Mouse (Mus musculus) hindbrain, embryonic 16.5 days (tissue): ENCODE data around the gene Dnajc24. TPM values are rescaled to one million over a fixed set of nuclear protein-coding genes. Genes with fewer than 3 reads are reported as not detected.

Experiments
- ATAC-seq: fragments of 200-750 bp; cut with Nextera tagmentation; 2 replicates; pipeline ENCODE4 v1.8.0; 2017; ENCODE audit warnings: moderate TSS enrichment, moderate library complexity
- H3K27ac ChIP-seq: fragments of 300-500 bp; sonication (generic); 2 replicates; pipeline ENCODE4 v1.5.1; 2014; ENCODE audit warnings: low read depth, mild to moderate bottlenecking, control low read depth, low read length, moderate library complexity
- H3K27me3 ChIP-seq: fragments of 300-500 bp; sonication (generic); replicated peaks from 2 replicates; pipeline ENCODE4 v1.6.1; 2014; ENCODE audit warnings: low read length; ENCODE audit not compliant: control insufficient read depth, insufficient read depth
- H3K36me3 ChIP-seq: fragments of 300-500 bp; sonication (generic); 2 replicates; pipeline ENCODE4 v1.6.1; 2014; ENCODE audit warnings: mild to moderate bottlenecking, low read length, moderate library complexity, mixed read lengths; ENCODE audit not compliant: control insufficient read depth, insufficient read depth
- H3K4me1 ChIP-seq: fragments of 300-500 bp; sonication (generic); 2 replicates; pipeline ENCODE4 v1.6.1; 2014; ENCODE audit warnings: low read depth, low read length; ENCODE audit not compliant: control insufficient read depth, insufficient read depth
- H3K4me2 ChIP-seq: fragments of 300-500 bp; sonication (generic); 2 replicates; pipeline ENCODE4 v1.6.1; 2014; ENCODE audit warnings: mild to moderate bottlenecking, low read length, control low read depth, moderate library complexity
- H3K4me3 ChIP-seq: fragments of 300-500 bp; sonication (generic); 2 replicates; pipeline ENCODE4 v1.5.1; 2014; ENCODE audit warnings: mild to moderate bottlenecking, low read length, control low read depth, moderate library complexity
- H3K9ac ChIP-seq: fragments of 300-500 bp; sonication (generic); 2 replicates; pipeline ENCODE4 v1.6.1; 2014; ENCODE audit warnings: low read depth, mild to moderate bottlenecking, control low read depth, low read length, moderate library complexity
- H3K9me3 ChIP-seq: fragments of 300-500 bp; sonication (generic); 2 replicates; pipeline ENCODE4 v1.6.1; 2014; ENCODE audit warnings: mild to moderate bottlenecking, low read length, moderate library complexity; ENCODE audit not compliant: control insufficient read depth
- WGBS: fragments of 180-500 bp; shearing (Covaris S2); extraction: QIAGEN DNeasy Blood & Tissue Kit; methylation state at CpG from one replicate; pipeline ENCODE4 v1.1.7; 2014; 5-methylcytosine and 5-hydroxymethylcytosine counted together
- polyA plus RNA-seq: library from polyadenylated mRNA; unstranded; fragments of >200 nt; fragmentation: Nextera tagmentation; extraction: Ambion mirVana; gene quantifications from 2 replicates; pipeline ENCODE4 v1.2.1, GENCODE M21; 2015

Dnajc24 gene
- polyA plus RNA-seq, 1 experiment from 2014 or later = 35.5 TPM

- no peaks in the 10 kb centered on the region for H3K27me3 ChIP-seq
- H3K9me3 ChIP-seq = no peaks in the 10 kb centered on the region
- 70% methylated on average over 7 of the region's 7 CpGs for WGBS
- no peak overlapping the region for H3K9ac ChIP-seq
- H3K4me1 ChIP-seq = no peaks in the 10 kb centered on the region
- H3K4me3 ChIP-seq = no peak overlapping the region
- H3K36me3 ChIP-seq = no peaks in the 10 kb centered on the region
- H3K27ac ChIP-seq = no peak overlapping the region
- ATAC-seq = no peak
- H3K4me2 ChIP-seq = no peak overlapping the region
These were observed 18.1 kb downstream of the Dnajc24 start for GRCm38 (mm10) chr2:105985206-105985605.

DNA sequence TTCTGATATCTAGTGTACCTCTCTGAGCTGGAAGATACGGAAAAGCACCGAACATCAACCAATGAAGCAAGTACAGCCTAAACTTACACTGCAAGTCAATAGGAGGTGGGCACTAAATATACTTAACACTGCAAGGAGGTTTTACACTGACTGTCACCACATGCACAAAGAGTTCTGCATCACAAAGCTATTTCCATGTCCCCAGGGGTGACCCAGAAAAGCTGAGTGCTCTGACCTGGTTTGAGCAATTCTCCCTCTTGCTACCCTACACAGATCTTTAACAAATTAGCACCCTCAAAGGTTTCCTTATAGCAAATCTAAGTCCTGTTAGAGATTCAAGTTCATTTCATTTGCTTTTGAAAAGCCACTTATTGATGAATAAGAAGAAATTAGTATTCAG lies 25.3 kb downstream of the Dnajc24 start:
- no peak overlapping the region for H3K4me3 ChIP-seq
- H3K27me3 ChIP-seq = no peaks in the 10 kb centered on the region
- no peak overlapping the region for H3K9ac ChIP-seq
- no peak overlapping the region for H3K27ac ChIP-seq
- H3K36me3 ChIP-seq = 0 out of 2 replicates have a peak, but pooled peaks cover 2% of the 10 kb centered on the region
- no peak for ATAC-seq
- H3K4me1 ChIP-seq = no peaks in the 10 kb centered on the region
- H3K4me2 ChIP-seq = no peak overlapping the region
- H3K9me3 ChIP-seq = no peaks in the 10 kb centered on the region
- 96% methylated on average over 2 of the region's 2 CpGs for whole genome bisulfite sequencing

GRCm38 (mm10) chr2:105973941-105974340 lies 29.4 kb downstream of the Dnajc24 start:
- WGBS = 8% methylated on average over 2 of the region's 2 CpGs
- H3K36me3 ChIP-seq = 0 out of 2 replicates have a peak, but pooled peaks cover under 1% of the 10 kb centered on the region

DNA sequence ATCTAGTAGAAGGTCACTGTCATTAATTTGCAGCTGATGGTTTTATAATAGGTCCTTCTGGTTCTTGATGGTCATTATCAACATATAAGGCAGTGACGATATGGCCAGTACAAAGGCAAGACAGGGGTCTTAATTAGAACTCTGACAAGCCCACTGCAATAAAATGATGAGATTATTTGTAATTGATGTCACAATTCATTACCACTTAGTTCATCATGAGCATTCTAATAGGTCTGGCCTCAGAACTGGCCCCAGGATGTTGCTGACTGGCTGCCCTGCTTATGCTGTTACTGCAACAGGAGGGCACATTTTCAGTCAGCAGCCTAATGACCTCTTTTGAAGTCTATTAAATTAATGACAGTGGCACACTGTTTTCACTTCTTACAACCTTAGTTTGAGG lies 39.9 kb downstream of the Dnajc24 start:
- no peaks in the 10 kb centered on the region for H3K9me3 ChIP-seq
- no peak overlapping the region for H3K4me2 ChIP-seq
- no peak for ATAC-seq
- H3K27ac ChIP-seq = no peak overlapping the region
- H3K4me3 ChIP-seq = no peak overlapping the region
- H3K9ac ChIP-seq = no peak overlapping the region
- H3K36me3 ChIP-seq = peaks cover 2% of the 10 kb centered on the region; the same call in 1 of the 2 replicates
- H3K4me1 ChIP-seq = no peaks in the 10 kb centered on the region
- WGBS = 65% methylated on average over 1 of the region's 1 CpGs
- no peaks in the 10 kb centered on the region for H3K27me3 ChIP-seq

More at GRCm38 (mm10) chr2:105973941-105974340, 29.4 kb downstream of the Dnajc24 start:
- Histone ChIP-seq H3K27ac (no peak overlapping the region), H3K4me2 (no peak overlapping the region), H3K4me3 (no peak overlapping the region), H3K9me3 (no peaks in the 10 kb centered on the region), H3K9ac (no peak overlapping the region), H3K27me3 (no peaks in the 10 kb centered on the region), H3K4me1 (no peaks in the 10 kb centered on the region)
- ATAC-seq = no peak

GRCm38 (mm10) chr2:105953862-105954261 lies 49.5 kb downstream of the Dnajc24 start:
- ATAC-seq = no peak
- no peak overlapping the region for H3K4me2 ChIP-seq
- no peak overlapping the region for H3K4me3 ChIP-seq
- H3K9me3 ChIP-seq = no peaks in the 10 kb centered on the region
- WGBS = 91% methylated on average over 4 of the region's 4 CpGs
- no peak overlapping the region for H3K9ac ChIP-seq
- H3K36me3 ChIP-seq = no peaks in the 10 kb centered on the region
- H3K27me3 ChIP-seq = no peaks in the 10 kb centered on the region
- H3K27ac ChIP-seq = no peak overlapping the region
- no peaks in the 10 kb centered on the region for H3K4me1 ChIP-seq

GRCm38 (mm10) chr2:105951350-105951940 lies 51.9 kb downstream of the Dnajc24 start:
- Histone ChIP-seq H3K4me3 (no peak overlapping the region), H3K9ac (no peak overlapping the region), H3K36me3 (no peaks in the 10 kb centered on the region), H3K4me1 (no peaks in the 10 kb centered on the region), H3K9me3 (no peaks in the 10 kb centered on the region), H3K27me3 (no peaks in the 10 kb centered on the region), H3K4me2 (no peak overlapping the region), H3K27ac (no peak overlapping the region)
- no peak for ATAC-seq
- WGBS = 81% methylated on average over 1 of the region's 1 CpGs

- Histone ChIP-seq H3K9me3 (no peaks in the 10 kb centered on the region), H3K27ac (no peak overlapping the region), H3K4me3 (no peak overlapping the region), H3K36me3 (no peaks in the 10 kb centered on the region), H3K4me2 (no peak overlapping the region), H3K27me3 (no peaks in the 10 kb centered on the region), H3K9ac (no peak overlapping the region), H3K4me1 (no peaks in the 10 kb centered on the region)
- ATAC-seq = no peak
- 95% methylated on average over 2 of the region's 2 CpGs for WGBS
These were observed 53.2 kb downstream of the Dnajc24 start for GRCm38 (mm10) chr2:105950131-105950530.

GRCm38 (mm10) chr2:105917623-105918346 lies 85.6 kb downstream of the Dnajc24 start:
- H3K9ac ChIP-seq = no peak overlapping the region
- no peak overlapping the region for H3K4me2 ChIP-seq
- no peaks in the 10 kb centered on the region for H3K9me3 ChIP-seq
- ATAC-seq = peak; percentile 82
- H3K4me1 ChIP-seq = no peaks in the 10 kb centered on the region
- H3K27me3 ChIP-seq = no peaks in the 10 kb centered on the region
- no peaks in the 10 kb centered on the region for H3K36me3 ChIP-seq
- 60% methylated on average over 5 of the region's 5 CpGs for WGBS
- no peak overlapping the region for H3K27ac ChIP-seq
- no peak overlapping the region for H3K4me3 ChIP-seq
